Mouse (Mus musculus): Measurements from ENCODE around the gene Rasl2-9.
"Not testable (repeated sequence)": the region's sequence is repeated elsewhere in the genome, so short reads cannot be mapped to it uniquely, and the experiment has no call there.

The Rasl2-9 gene

GRCm38 (mm10) chr7:5125549-5126406 lies at the start of gene Rasl2-9:
Gene Rasl2-9 (minus strand): TSS chr7:5125950.
- peak; percentile 80 for DNase-seq

- DNase-seq = not testable (repeated sequence)
Observed at GRCm38 (mm10) chr7:5149570-5149969, 23.8 kb upstream of the Rasl2-9 start, which contains the start of gene Vmn1r55. Gene Vmn1r55 (minus strand): TSS chr7:5149670.

- DNase-seq = no peak
Observed at GRCm38 (mm10) chr7:5125078-5125477, 672 bp downstream of the Rasl2-9 start.

GRCm38 (mm10) chr7:5116850-5117249 lies 8.9 kb downstream of the Rasl2-9 start, which contains the start of gene Rfpl4:
Gene Rfpl4 (minus strand): TSS chr7:5116950.
- no peak for DNase-seq

GRCm38 (mm10) chr7:5112701-5113100 lies 13.0 kb downstream of the Rasl2-9 start:
- DNase-seq = no peak

GRCm38 (mm10) chr7:5109301-5109700 lies 16.4 kb downstream of the Rasl2-9 start:
- no peak for DNase-seq

- no peak for DNase-seq
Observed at GRCm38 (mm10) chr7:5108272-5108671, 17.5 kb downstream of the Rasl2-9 start.

- DNase-seq = no peak
Observed at GRCm38 (mm10) chr7:5102564-5102963, 23.2 kb downstream of the Rasl2-9 start.

- DNase-seq = peak; percentile 68
Observed at GRCm38 (mm10) chr7:5101066-5101663, 24.6 kb downstream of the Rasl2-9 start.

- DNase-seq = no peak
Observed at GRCm38 (mm10) chr7:5099796-5100195, 26.0 kb downstream of the Rasl2-9 start.

GRCm38 (mm10) chr7:5098769-5099168 lies 27.0 kb downstream of the Rasl2-9 start:
- no peak for DNase-seq

- no peak for DNase-seq
Observed at GRCm38 (mm10) chr7:5092831-5093510, 32.8 kb downstream of the Rasl2-9 start.

GRCm38 (mm10) chr7:5092381-5092780 lies 33.4 kb downstream of the Rasl2-9 start:
- DNase-seq = no peak

- no peak for DNase-seq
Observed at GRCm38 (mm10) chr7:5091008-5091728, 34.6 kb downstream of the Rasl2-9 start.

GRCm38 (mm10) chr7:5089853-5090252 lies 35.9 kb downstream of the Rasl2-9 start:
- no peak for DNase-seq

- no peak for DNase-seq
Observed at GRCm38 (mm10) chr7:5087886-5088285, 37.9 kb downstream of the Rasl2-9 start.

GRCm38 (mm10) chr7:5086921-5087440 lies 38.8 kb downstream of the Rasl2-9 start:
- peak; percentile 24 for DNase-seq

GRCm38 (mm10) chr7:5085512-5085911 lies 40.2 kb downstream of the Rasl2-9 start:
- no peak for DNase-seq

- DNase-seq = peak; percentile 48
Observed at GRCm38 (mm10) chr7:5083325-5084105, 42.2 kb downstream of the Rasl2-9 start.

GRCm38 (mm10) chr7:5081939-5082338 lies 43.8 kb downstream of the Rasl2-9 start:
- DNase-seq = no peak

- DNase-seq = no peak
Observed at GRCm38 (mm10) chr7:5081241-5081640, 44.5 kb downstream of the Rasl2-9 start.

- no peak for DNase-seq
Observed at GRCm38 (mm10) chr7:5080815-5081214, 44.9 kb downstream of the Rasl2-9 start.
